Mouse (Mus musculus) heart, embryonic 13.5 days (tissue): Measurements from ENCODE around the gene Gfral. TPM values are rescaled to one million over a fixed set of nuclear protein-coding genes. Genes with fewer than 3 reads are reported as not detected.
A peak's percentile ranks its signal among the peaks of the same experiment; 100 is the strongest.

ENCODE experiments used
- ATAC-seq: fragments of 200-750 bp; cut with Nextera tagmentation; 2 replicates; pipeline ENCODE4 v1.8.0; 2017; ENCODE audit warnings: moderate TSS enrichment; ENCODE audit not compliant: insufficient number of reproducible peaks, low FRiP score, low TSS enrichment; ENCODE audit errors: extremely low read depth
- H3K27ac ChIP-seq: fragments of 300-500 bp; sonication (generic); replicated peaks from 2 replicates; pipeline ENCODE4 v1.5.1; 2015; ENCODE audit warnings: moderate library complexity, mild to moderate bottlenecking, inconsistent platforms
- H3K27me3 ChIP-seq: fragments of 300-500 bp; sonication (generic); replicated peaks from 2 replicates; pipeline ENCODE4 v1.6.1; 2015; ENCODE audit warnings: mild to moderate bottlenecking, inconsistent platforms
- H3K36me3 ChIP-seq: fragments of 300-500 bp; sonication (generic); 2 replicates; pipeline ENCODE4 v1.6.1; 2015; ENCODE audit warnings: mild to moderate bottlenecking, inconsistent platforms
- H3K4me1 ChIP-seq: fragments of 300-500 bp; sonication (generic); 2 replicates; pipeline ENCODE4 v1.6.1; 2015; ENCODE audit warnings: inconsistent platforms
- H3K4me2 ChIP-seq: fragments of 300-500 bp; sonication (generic); 2 replicates; pipeline ENCODE4 v1.6.1; 2015; ENCODE audit warnings: inconsistent platforms, mild to moderate bottlenecking, moderate library complexity
- H3K4me3 ChIP-seq: fragments of 300-500 bp; sonication (generic); 2 replicates; pipeline ENCODE4 v1.5.1; 2015; ENCODE audit warnings: moderate library complexity, mild to moderate bottlenecking, inconsistent platforms
- H3K9ac ChIP-seq: fragments of 300-500 bp; sonication (generic); 2 replicates; pipeline ENCODE4 v1.6.1; 2015; ENCODE audit warnings: inconsistent platforms, mild to moderate bottlenecking, moderate library complexity
- H3K9me3 ChIP-seq: fragments of 300-500 bp; sonication (generic); 2 replicates; pipeline ENCODE4 v1.6.1; 2016; ENCODE audit warnings: inconsistent platforms
- WGBS: fragments of 180-500 bp; shearing (Covaris S2); methylation state at CpG from one replicate; pipeline ENCODE4 v1.1.7; 2015; ENCODE audit warnings: mixed read lengths; 5-methylcytosine and 5-hydroxymethylcytosine counted together
- polyA plus RNA-seq: library from polyadenylated mRNA; unstranded; fragments of >200 nt; fragmentation: Nextera tagmentation; extraction: Ambion mirVana; gene quantifications from 2 replicates; pipeline ENCODE4 v1.2.1, GENCODE M21; 2015

The Gfral gene
- not detected in 2 replicates for polyA plus RNA-seq

GRCm38 (mm10) chr9:76213557-76213956, at the start of gene Gfral:
TSS of gene Gfral (minus strand) at chr9:76213657.
- Histone ChIP-seq H3K27me3 (no peaks in the 10 kb centered on the region), H3K4me2 (no peak within 1 kb of the TSS), H3K36me3 (no peaks in the 10 kb centered on the region), H3K9me3 (no peaks in the 10 kb centered on the region), H3K27ac (no peak within 1 kb of the TSS), H3K4me3 (no peak within 1 kb of the TSS), H3K9ac (no peak within 1 kb of the TSS), H3K4me1 (no peaks in the 10 kb centered on the region)
- no peak for ATAC-seq
- 81% methylated on average over 2 of the region's 2 CpGs for WGBS

- Histone ChIP-seq H3K4me3 (no peak overlapping the region), H3K27me3 (no peaks in the 10 kb centered on the region), H3K27ac (no peak overlapping the region), H3K4me2 (no peak overlapping the region), H3K9me3 (no peaks in the 10 kb centered on the region), H3K4me1 (no peaks in the 10 kb centered on the region), H3K9ac (no peak overlapping the region), H3K36me3 (no peaks in the 10 kb centered on the region)
- 67% methylated on average over 5 of the region's 5 CpGs for WGBS
- no peak for ATAC-seq
These were observed 44.3 kb upstream of the Gfral start for GRCm38 (mm10) chr9:76257731-76258130.

- H3K27me3 ChIP-seq, result no peaks in the 10 kb centered on the region
- H3K9ac ChIP-seq, result no peak overlapping the region
- no peak overlapping the region for H3K27ac ChIP-seq
- no peak for ATAC-seq
- WGBS, result 77% methylated on average over 7 of the region's 7 CpGs
- H3K36me3 ChIP-seq, result no peaks in the 10 kb centered on the region
- H3K4me2 ChIP-seq, result no peak overlapping the region
- H3K4me1 ChIP-seq, result no peaks in the 10 kb centered on the region
- H3K4me3 ChIP-seq, result no peak overlapping the region
- no peaks in the 10 kb centered on the region for H3K9me3 ChIP-seq
These were observed 39.1 kb upstream of the Gfral start for GRCm38 (mm10) chr9:76252544-76252943.

DNA sequence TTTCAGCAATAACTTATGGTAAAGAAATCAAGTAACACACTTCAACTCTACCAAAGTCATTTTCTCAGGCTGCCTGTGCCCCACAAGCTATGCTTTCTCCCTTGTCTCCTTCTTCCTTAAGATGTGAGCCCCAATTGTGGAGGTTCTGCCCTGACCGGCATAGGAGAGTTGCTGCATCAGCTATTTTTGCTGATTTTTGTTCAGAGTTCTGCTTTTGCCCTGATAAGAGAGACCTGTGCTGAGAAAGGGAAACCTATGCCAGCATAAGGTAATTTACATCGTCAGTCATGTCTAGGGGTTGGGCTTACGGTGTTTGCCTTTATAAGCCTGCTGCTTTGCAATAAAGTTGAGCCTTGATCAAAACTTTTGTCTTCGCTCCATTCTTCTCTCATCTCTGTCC, 38.7 kb upstream of the Gfral start:
- no peaks in the 10 kb centered on the region for H3K36me3 ChIP-seq
- no peak overlapping the region for H3K9ac ChIP-seq
- no peaks in the 10 kb centered on the region for H3K27me3 ChIP-seq
- no peak for ATAC-seq
- 86% methylated on average over 4 of the region's 4 CpGs for WGBS
- H3K27ac ChIP-seq, result no peak overlapping the region
- H3K4me1 ChIP-seq, result no peaks in the 10 kb centered on the region
- no peak overlapping the region for H3K4me3 ChIP-seq
- H3K4me2 ChIP-seq, result no peak overlapping the region
- no peaks in the 10 kb centered on the region for H3K9me3 ChIP-seq

DNA sequence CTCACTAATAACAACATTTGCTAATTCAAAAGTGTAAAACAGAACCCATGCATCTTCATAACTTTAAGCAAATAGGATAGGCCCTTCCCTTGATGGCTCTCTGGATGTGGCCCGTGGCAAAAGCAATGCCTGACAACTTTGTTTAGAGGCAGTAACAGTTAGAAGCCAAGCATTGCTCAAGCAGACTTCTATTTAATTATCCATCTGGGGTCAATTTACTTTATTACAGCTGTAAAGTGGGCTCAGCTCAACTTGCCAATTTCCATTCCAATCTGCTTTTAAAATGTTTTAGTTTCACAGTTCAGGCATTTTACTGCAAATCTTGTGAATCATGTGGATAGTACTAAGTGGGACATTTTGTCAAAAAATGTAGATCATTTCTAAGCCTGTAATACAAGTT, 28.9 kb upstream of the Gfral start:
- H3K27ac ChIP-seq, result no peak overlapping the region
- peaks cover 10% of the 10 kb centered on the region for H3K4me1 ChIP-seq
- H3K4me3 ChIP-seq, result no peak overlapping the region
- no peaks in the 10 kb centered on the region for H3K9me3 ChIP-seq
- H3K27me3 ChIP-seq, result no peaks in the 10 kb centered on the region
- H3K36me3 ChIP-seq, result no peaks in the 10 kb centered on the region
- 74% methylated on average over 1 of the region's 1 CpGs for WGBS
- ATAC-seq, result no peak
- no peak overlapping the region for H3K9ac ChIP-seq
- no peak overlapping the region for H3K4me2 ChIP-seq

DNA sequence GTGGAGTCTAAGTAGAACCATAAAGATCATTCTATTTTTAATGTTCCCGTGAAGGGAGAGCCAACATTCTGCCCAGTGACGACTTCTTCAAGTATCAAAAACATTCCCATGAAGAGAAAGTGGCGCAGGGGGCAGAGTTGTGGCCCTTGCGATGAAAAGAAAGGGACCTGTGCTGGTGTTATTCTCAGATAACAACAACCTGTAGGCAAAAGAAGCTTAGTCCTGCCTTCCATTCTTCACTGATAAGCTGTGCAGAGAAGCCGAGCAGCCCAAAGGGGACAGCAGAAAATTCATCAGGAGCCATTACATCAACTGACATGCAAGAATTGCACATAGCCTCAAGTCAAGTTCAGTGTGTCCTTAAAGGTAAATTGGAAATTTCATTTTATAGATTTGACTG, 24.5 kb upstream of the Gfral start:
- ATAC-seq, result no peak
- no peak overlapping the region for H3K9ac ChIP-seq
- H3K4me3 ChIP-seq, result 0 out of 2 replicates have a peak overlapping the region, but pooled peaks have one; percentile 6
- no peaks in the 10 kb centered on the region for H3K36me3 ChIP-seq
- peak overlapping the region; percentile 49; the same call in 1 of the 2 replicates for H3K27ac ChIP-seq
- H3K9me3 ChIP-seq, result no peaks in the 10 kb centered on the region
- 25% methylated on average over 5 of the region's 5 CpGs for WGBS
- H3K4me1 ChIP-seq, result peaks cover 16% of the 10 kb centered on the region
- no peaks in the 10 kb centered on the region for H3K27me3 ChIP-seq
- peak overlapping the region; percentile 85 for H3K4me2 ChIP-seq

GRCm38 (mm10) chr9:76237243-76237642, 23.8 kb upstream of the Gfral start:
- H3K9ac ChIP-seq, result peak overlapping the region; percentile 33; the same call in 1 of the 2 replicates
- WGBS, result 18% methylated on average over 12 of the region's 12 CpGs
- H3K4me3 ChIP-seq, result peak overlapping the region; percentile 56
- H3K9me3 ChIP-seq, result no peaks in the 10 kb centered on the region
- no peaks in the 10 kb centered on the region for H3K27me3 ChIP-seq
- H3K36me3 ChIP-seq, result no peaks in the 10 kb centered on the region
- peak overlapping the region; percentile 85 for H3K4me2 ChIP-seq
- H3K27ac ChIP-seq, result no peak overlapping the region
- ATAC-seq, result no peak
- peaks cover 16% of the 10 kb centered on the region for H3K4me1 ChIP-seq

DNA sequence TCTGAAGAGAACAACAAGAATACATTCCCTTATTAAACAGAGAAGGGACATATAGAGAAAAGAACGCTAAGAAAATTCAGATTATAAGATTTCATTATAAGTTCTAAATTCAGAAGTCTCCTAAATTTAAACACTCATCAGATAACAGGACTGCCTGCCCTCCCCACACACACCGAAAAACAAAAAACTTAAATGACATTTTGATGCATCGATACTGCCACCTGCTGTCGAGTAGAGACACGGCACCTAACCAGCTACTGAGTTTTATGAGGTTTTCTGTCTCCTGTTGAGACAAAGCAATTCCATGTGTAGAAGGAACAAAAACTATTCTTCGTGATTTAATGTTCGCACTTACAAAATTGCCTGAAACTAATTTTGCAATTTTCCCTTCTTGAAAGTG, 23.2 kb upstream of the Gfral start:
- Histone ChIP-seq H3K27ac (no peak overlapping the region), H3K4me1 (peaks cover 16% of the 10 kb centered on the region), H3K4me3 (peak overlapping the region; percentile 56), H3K9ac (peak overlapping the region; percentile 82; the same call in 1 of the 2 replicates), H3K4me2 (peak overlapping the region; percentile 85), H3K9me3 (no peaks in the 10 kb centered on the region), H3K27me3 (no peaks in the 10 kb centered on the region), H3K36me3 (no peaks in the 10 kb centered on the region)
- WGBS, result under 1% methylated on average over 7 of the region's 7 CpGs
- ATAC-seq, result peak; percentile 63; the same call in 1 of the 2 replicates

- ATAC-seq, result peak; percentile 38; the same call in 1 of the 2 replicates
- H3K27me3 ChIP-seq, result no peaks in the 10 kb centered on the region
- no peaks in the 10 kb centered on the region for H3K9me3 ChIP-seq
- H3K4me3 ChIP-seq, result peak overlapping the region; percentile 56
- H3K9ac ChIP-seq, result peak overlapping the region; percentile 82
- peak overlapping the region; percentile 85 for H3K4me2 ChIP-seq
- 2% methylated on average over 14 of the region's 14 CpGs for WGBS
- H3K36me3 ChIP-seq, result no peaks in the 10 kb centered on the region
- peak overlapping the region; percentile 67 for H3K27ac ChIP-seq
- peaks cover 16% of the 10 kb centered on the region for H3K4me1 ChIP-seq
These were observed 22.6 kb upstream of the Gfral start for GRCm38 (mm10) chr9:76235945-76236503.

DNA sequence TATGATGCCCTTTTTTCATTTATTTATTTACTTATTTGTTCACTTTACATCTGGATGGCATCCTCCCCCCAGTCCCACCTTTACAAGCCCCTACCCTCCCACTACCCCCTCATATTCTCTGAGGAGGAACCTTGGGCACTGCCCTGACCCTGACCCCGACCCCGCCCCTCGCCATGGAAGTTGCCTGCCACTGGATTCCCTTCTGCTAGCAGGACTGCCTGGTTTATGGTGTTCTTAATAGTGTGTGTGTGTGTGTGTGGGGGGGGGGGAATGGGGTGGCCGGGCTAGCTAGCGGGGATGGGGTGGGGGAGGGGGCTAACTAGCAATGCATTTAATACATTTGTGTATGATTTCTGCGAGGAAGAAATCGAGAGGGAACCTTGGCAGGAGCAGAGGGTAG, 21.4 kb upstream of the Gfral start:
- H3K4me3 ChIP-seq, result no peak overlapping the region
- no peak for ATAC-seq
- no peaks in the 10 kb centered on the region for H3K9me3 ChIP-seq
- no peak overlapping the region for H3K4me2 ChIP-seq
- no peak overlapping the region for H3K27ac ChIP-seq
- H3K4me1 ChIP-seq, result peaks cover 16% of the 10 kb centered on the region
- no peak overlapping the region for H3K9ac ChIP-seq
- H3K36me3 ChIP-seq, result no peaks in the 10 kb centered on the region
- WGBS, result 81% methylated on average over 7 of the region's 7 CpGs
- no peaks in the 10 kb centered on the region for H3K27me3 ChIP-seq

GRCm38 (mm10) chr9:76230400-76230799, 16.9 kb upstream of the Gfral start:
- 54% methylated on average over 11 of the region's 11 CpGs for WGBS
- ATAC-seq, result no peak
- H3K4me3 ChIP-seq, result no peak overlapping the region
- H3K27ac ChIP-seq, result no peak overlapping the region
- H3K9me3 ChIP-seq, result no peaks in the 10 kb centered on the region
- peaks cover 5% of the 10 kb centered on the region for H3K4me1 ChIP-seq
- no peak overlapping the region for H3K4me2 ChIP-seq
- no peak overlapping the region for H3K9ac ChIP-seq
- no peaks in the 10 kb centered on the region for H3K27me3 ChIP-seq
- H3K36me3 ChIP-seq, result no peaks in the 10 kb centered on the region
